Mouse (Mus musculus) spleen, postnatal 10 days (tissue): Measurements from ENCODE around the gene Calm1.

Experiments
- DNase-seq, 2 experiments: peaks; one replicate each; pipeline ENCODE4 v3.0.0; 2021 to 2022; ENCODE audit warnings: low spot score in 2 of 2

The Calm1 gene

DNA sequence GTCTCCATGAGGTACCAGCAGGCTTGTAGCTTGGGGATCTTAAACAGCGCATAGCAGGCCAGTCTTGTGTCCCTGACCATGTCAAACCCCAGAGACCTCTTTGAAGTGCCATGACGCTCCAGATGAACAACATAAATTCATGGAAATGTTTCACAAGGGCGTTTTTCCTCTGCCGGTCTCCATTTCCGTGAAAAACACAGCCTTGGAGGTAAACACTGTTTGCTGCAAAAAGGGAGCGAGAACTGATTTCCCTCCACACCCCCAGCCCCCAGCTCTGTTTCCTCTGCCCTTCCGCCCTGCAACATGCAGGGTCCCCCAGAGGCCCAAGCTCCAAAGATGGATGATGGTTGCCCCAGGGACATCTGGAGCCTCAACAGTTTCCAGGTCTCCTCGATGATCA lies 24.3 kb downstream of the Calm1 start:
- DNase-seq = no peak

DNA sequence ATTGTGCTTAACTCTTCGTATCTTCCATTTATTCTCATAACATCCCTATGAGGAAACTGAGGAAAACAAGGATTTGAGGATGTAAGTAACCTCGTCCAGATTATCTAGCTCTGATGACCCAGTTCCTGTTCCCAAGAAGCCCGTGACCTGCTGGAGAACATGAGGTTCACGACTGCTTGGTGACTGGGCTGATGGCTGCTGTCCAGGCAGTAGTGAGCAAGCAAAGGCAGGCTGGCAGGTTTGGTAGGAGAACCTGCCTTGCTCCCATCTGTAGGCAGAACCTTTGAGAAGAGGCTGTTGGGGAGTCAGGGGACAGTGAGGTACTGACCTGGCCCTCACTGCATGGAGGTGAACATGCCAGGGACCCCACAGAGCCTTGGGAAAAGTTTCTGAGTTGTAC lies 26.0 kb downstream of the Calm1 start:
- no peak for DNase-seq

DNA sequence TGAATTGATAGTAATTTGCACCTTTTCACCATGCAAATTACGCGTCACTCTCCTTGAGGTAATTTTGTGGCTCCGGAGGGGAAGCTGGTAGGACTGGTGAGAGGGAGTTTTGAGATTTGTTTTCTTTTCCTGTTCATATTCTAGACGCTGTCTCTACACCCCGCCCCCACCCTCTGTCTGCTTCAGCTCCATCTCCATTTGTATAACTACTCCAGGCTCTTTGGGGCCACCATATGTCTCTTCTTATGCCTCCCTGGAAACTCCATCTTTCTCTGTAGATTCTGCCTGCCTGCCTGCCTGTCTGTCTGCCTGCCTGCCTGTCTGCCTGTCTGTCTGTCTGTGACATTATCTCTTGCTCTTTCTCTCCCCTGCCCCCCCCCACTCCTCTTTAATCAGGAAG lies 26.8 kb downstream of the Calm1 start:
- DNase-seq = no peak

DNA sequence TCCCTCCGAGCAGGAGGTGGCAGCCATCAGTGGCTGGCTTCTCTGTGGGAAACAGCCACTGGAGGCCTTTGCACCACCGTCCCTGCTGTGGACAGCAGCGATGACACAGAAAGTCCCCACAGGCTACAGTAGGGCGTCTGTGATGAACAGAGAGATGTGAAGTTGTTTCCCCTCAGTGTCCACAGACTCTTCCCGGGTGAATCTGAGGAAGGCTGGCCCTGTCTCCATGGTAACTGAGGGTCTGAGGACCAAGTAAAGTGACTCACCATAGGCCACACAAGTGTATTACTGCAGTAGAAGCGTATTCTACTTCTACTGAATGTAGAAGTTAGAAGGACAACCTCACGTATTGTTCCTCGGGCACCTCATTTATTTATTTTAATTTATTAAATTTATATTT lies 27.4 kb downstream of the Calm1 start:
- DNase-seq = no peak

GRCm38 (mm10) chr12:100228041-100228725 lies 28.9 kb downstream of the Calm1 start:
- DNase-seq = no peak

- no peak for DNase-seq
These were observed 35.0 kb downstream of the Calm1 start for GRCm38 (mm10) chr12:100234201-100234600.

GRCm38 (mm10) chr12:100234919-100235318 lies 35.7 kb downstream of the Calm1 start:
- DNase-seq = no peak

- no peak for DNase-seq
These were observed 36.2 kb downstream of the Calm1 start for GRCm38 (mm10) chr12:100235423-100235822.

- no peak for DNase-seq
These were observed 40.2 kb downstream of the Calm1 start for GRCm38 (mm10) chr12:100239404-100239803.

DNA sequence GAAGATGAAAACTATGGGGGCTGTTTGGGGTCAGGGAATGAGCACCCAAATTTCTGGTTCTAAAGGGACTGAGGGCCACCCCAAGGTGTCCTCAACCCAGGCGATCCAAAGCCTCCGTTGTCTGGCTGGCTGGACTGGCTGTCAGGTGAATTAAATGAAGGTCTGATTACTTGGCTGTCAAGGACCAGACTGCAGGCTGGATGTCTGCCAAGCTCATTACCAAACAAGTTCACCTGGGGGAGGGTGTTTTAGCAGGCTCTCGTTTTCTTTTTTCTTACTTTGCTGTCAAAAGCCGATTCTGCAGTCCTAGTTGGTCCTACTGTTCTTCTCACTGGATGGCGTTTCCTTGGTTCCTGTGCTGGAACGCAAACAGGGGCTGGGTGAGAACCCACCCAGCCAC lies 40.6 kb downstream of the Calm1 start:
- no peak for DNase-seq

- DNase-seq = no peak
These were observed 42.9 kb downstream of the Calm1 start for GRCm38 (mm10) chr12:100241911-100242796.

- DNase-seq = no peak
These were observed 45.3 kb downstream of the Calm1 start for GRCm38 (mm10) chr12:100244580-100244979.

- DNase-seq = no peak
These were observed 49.9 kb downstream of the Calm1 start for GRCm38 (mm10) chr12:100249170-100249569.

GRCm38 (mm10) chr12:100254471-100254870 lies 55.2 kb downstream of the Calm1 start:
- no peak for DNase-seq

- no peak for DNase-seq
These were observed 56.3 kb downstream of the Calm1 start for GRCm38 (mm10) chr12:100255441-100255949.

GRCm38 (mm10) chr12:100257779-100258178 lies 58.5 kb downstream of the Calm1 start:
- DNase-seq = no peak
